In the genomic region with DNA sequence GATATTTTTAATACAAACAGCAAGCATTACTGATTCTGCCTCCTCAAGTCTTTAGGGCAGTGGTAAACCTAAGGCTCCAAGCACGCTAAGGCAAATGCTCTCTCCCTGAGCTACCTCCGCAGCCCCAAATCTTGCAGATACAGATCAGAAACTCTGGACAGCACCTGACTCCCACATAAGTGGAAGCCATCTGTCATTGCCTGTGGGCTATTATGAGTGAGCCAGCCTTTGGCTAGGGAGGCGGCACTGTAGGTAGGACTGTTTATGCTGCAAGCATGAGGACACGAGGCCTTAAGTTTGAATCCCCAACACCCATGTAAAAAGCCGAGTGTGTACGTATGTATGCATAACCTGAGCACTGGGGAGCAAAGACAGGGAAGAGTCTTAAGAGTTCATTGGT, we compare ENCODE assay signal across 25 mouse cellular contexts. TPM values are rescaled to one million over a fixed set of nuclear protein-coding genes. Genes with fewer than 3 reads are reported as not detected.
DNase-seq lines count a peak whose midpoint lies in the region; ATAC-seq lines count a peak whose summit lies in the region.
"Had no signal": no experiment of that assay in that cellular context is flagged by ENCODE, and none has a peak within 500 bp of the region (broad histone marks: within the 10 kb centered on the region; RNA-seq: fewer than 3 reads in every experiment).

No protein-coding gene starts in this region.

- peak; percentile 64 to 71 for DNase-seq in left cerebral cortex, adult 18-20 months (ENCODE audit: low spot score in 2 of 2)
- no peak for DNase-seq in left cerebral cortex, adult 11 months (ENCODE audit: low spot score)
- peak; percentile 92 for DNase-seq in brain, adult 2 months (ENCODE audit: low read depth, low spot score)
- DNase-seq in cerebellum, adult 18-20 months = peak; percentile 58 to 71
- DNase-seq in cerebellum, postnatal 25 days = peak; percentile 67 to 75
- no peak for DNase-seq in midbrain, embryonic 10.5 days (ENCODE audit: low spot score)
- DNase-seq: adrenal gland, postnatal 10 days; heart, adult 18-20 months; heart, postnatal 4 days; left cerebral cortex, postnatal 4 days; liver; liver, postnatal 0 days; lung, postnatal 14 days; thymus, postnatal 4 days had no signal

- H3K4me2 ChIP-seq in liver, embryonic 12.5 days = no peak overlapping the region
- H3K4me2 ChIP-seq: heart, embryonic 13.5 days; hindbrain, embryonic 15.5 days; midbrain, embryonic 15.5 days had no signal

- H3K4me3 ChIP-seq in midbrain, embryonic 10.5 days = no peak overlapping the region
- H3K4me3 ChIP-seq in liver, embryonic 12.5 days = no peak overlapping the region
- H3K4me3 ChIP-seq: heart, embryonic 13.5 days; hindbrain, embryonic 15.5 days; megakaryocyte, embryonic 14.5 days; midbrain, embryonic 15.5 days; myocyte had no signal

- no peaks in the 10 kb centered on the region for H3K4me1 ChIP-seq in midbrain, embryonic 10.5 days
- H3K4me1 ChIP-seq in liver, embryonic 12.5 days = no peaks in the 10 kb centered on the region
- H3K4me1 ChIP-seq: hindbrain, embryonic 15.5 days; midbrain, embryonic 15.5 days had no signal

- no peak overlapping the region for H3K27ac ChIP-seq in midbrain, embryonic 10.5 days (replicated peaks)
- H3K27ac ChIP-seq in liver, embryonic 12.5 days = no peak overlapping the region
- H3K27ac ChIP-seq: heart, embryonic 13.5 days; hindbrain, embryonic 15.5 days; midbrain, embryonic 15.5 days had no signal

- no peaks in the 10 kb centered on the region for H3K36me3 ChIP-seq in midbrain, embryonic 10.5 days
- no peaks in the 10 kb centered on the region for H3K36me3 ChIP-seq in liver, embryonic 12.5 days
- H3K36me3 ChIP-seq: heart, embryonic 13.5 days had no signal

- 93% methylated on average over 6 of the region's 6 CpGs for WGBS in midbrain, embryonic 10.5 days
- 79% methylated on average over 6 of the region's 6 CpGs for WGBS in liver, embryonic 12.5 days (ENCODE audit: insufficient replicate concordance)

- no peak overlapping the region for H3K9ac ChIP-seq in liver, embryonic 12.5 days
- H3K9ac ChIP-seq: heart, embryonic 13.5 days; hindbrain, embryonic 15.5 days; liver, postnatal 0 days; midbrain, embryonic 15.5 days had no signal

- H3K27me3 ChIP-seq in midbrain, embryonic 10.5 days (ENCODE audit: low read depth, poor library complexity, severe bottlenecking) = no peaks in the 10 kb centered on the region
- no peaks in the 10 kb centered on the region for H3K27me3 ChIP-seq in liver, embryonic 12.5 days (replicated peaks)
- H3K27me3 ChIP-seq: heart, embryonic 13.5 days; hindbrain, embryonic 15.5 days; midbrain, embryonic 15.5 days had no signal

- H3K9me3 ChIP-seq in midbrain, embryonic 10.5 days (replicated peaks) = no peaks in the 10 kb centered on the region
- no peaks in the 10 kb centered on the region for H3K9me3 ChIP-seq in liver, embryonic 12.5 days (replicated peaks)
- H3K9me3 ChIP-seq: heart, embryonic 13.5 days; hindbrain, embryonic 15.5 days; megakaryocyte, embryonic 14.5 days; midbrain, embryonic 15.5 days had no signal

- no peak for ATAC-seq in liver, embryonic 12.5 days
- ATAC-seq: activated CD4-positive, CD25-positive, alpha-beta regulatory T cell, adult 4 months; forebrain, embryonic 14.5 days; intestine, embryonic 16.5 days; liver, postnatal 0 days; midbrain, embryonic 15.5 days; Patski had no signal

RNA-seq across cellular contexts. Expression of a gene that starts 16.4 kb away (rescaled TPM):
- total RNA-seq in left cerebral cortex, adult 18-20 months (2021) = 10 to 100 TPM; 37.7 to 45.7 TPM
- 11.9 and 12.9 TPM in 2 replicates for polyA plus RNA-seq in midbrain, embryonic 10.5 days (2016; fragmentation: Nextera tagmentation; extraction: Ambion mirVana)
- 5.8 and 6.1 TPM in 2 replicates for polyA plus RNA-seq in liver, embryonic 12.5 days (2016; fragmentation: Nextera tagmentation; extraction: Ambion mirVana)

RNA-seq across cellular contexts. Expression of a gene that starts 26.5 kb away (rescaled TPM):
- total RNA-seq in left cerebral cortex, adult 18-20 months (2021) = 100 to 1,000 TPM; 209 to 220 TPM
- polyA plus RNA-seq in midbrain, embryonic 10.5 days (2016; fragmentation: Nextera tagmentation; extraction: Ambion mirVana) = 2.0 and 3.3 TPM in 2 replicates
- 0.06 TPM in 1 of 2 replicates, not detected in the other for polyA plus RNA-seq in liver, embryonic 12.5 days (2016; fragmentation: Nextera tagmentation; extraction: Ambion mirVana)
- total RNA-seq: common myeloid progenitor, adult 5-6 weeks had no signal
- polyA plus RNA-seq: liver, postnatal 0 days; myocyte; Patski had no signal

Comparison
In these comparisons a context has a peak if more than half of its experiments do, and no peak if none do; other contexts are left out.
1. DNase-seq: peak in left cerebral cortex, adult 18-20 months (2 of 2), brain, adult 2 months (single experiment), cerebellum, adult 18-20 months (2 of 2) and cerebellum, postnatal 25 days (2 of 2); none in left cerebral cortex, adult 11 months (single experiment) and midbrain, embryonic 10.5 days (single experiment).